Mouse (Mus musculus) layer of hippocampus, adult 9-10 months (tissue): Measurements from ENCODE around the gene Scgb1a1.
"Not testable (repeated sequence)": the region's sequence is repeated elsewhere in the genome, so short reads cannot be mapped to it uniquely, and the experiment has no call there.

Experiments
- DNase-seq: peaks from one replicate; pipeline ENCODE4 v3.0.0; 2022; ENCODE audit warnings: low spot score

The Scgb1a1 gene

GRCm38 (mm10) chr19:9067292-9067691 is 20.5 kb downstream of the Scgb1a1 start:
- no peak for DNase-seq

DNA sequence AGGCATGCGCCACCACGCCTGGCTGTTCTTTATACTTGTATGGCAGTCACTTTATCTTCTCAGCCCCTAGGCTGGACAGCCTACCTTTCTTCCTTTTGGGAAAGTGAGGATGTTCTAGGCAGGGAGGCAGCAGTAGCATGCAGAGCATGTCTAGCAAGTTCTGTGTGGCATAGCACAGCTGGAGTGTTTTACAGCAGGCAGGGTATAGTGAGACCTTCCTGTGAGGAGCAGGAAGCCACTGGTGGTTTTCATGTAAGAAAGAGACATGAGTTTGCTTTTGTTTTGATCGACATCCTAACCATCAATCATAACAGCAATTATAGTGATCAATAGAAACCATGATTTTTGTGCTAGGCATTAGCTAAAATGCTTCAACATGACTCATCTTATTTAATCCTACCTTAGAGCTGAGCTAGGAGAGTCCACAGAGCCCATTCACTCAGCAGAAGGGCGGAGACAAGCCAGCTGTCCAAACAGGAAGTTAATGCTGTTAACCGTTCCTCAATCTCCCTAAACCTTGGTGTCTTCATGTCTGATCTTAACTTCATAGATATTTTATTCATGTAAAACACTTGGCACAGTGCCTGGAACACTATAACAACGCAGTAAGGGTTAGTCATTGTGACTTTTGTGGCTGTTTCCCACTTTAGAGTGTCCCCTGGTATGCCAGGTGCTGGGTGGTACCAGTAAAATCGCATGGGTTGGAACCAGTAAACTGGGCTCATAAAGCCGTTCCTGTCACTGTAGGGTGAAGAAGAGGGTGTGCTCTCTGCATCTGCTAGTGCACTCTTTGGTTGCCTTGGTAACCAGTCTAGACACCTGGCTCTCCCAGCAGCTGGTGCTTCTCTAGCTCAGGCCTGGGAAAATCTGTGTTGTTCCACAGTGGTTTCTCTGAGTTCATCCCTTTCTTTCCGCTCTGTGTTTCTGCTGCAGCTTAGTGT is 21.9 kb downstream of the Scgb1a1 start:
- no peak for DNase-seq

- no peak for DNase-seq
Measured at GRCm38 (mm10) chr19:9063831-9064230, 23.9 kb downstream of the Scgb1a1 start.

DNA sequence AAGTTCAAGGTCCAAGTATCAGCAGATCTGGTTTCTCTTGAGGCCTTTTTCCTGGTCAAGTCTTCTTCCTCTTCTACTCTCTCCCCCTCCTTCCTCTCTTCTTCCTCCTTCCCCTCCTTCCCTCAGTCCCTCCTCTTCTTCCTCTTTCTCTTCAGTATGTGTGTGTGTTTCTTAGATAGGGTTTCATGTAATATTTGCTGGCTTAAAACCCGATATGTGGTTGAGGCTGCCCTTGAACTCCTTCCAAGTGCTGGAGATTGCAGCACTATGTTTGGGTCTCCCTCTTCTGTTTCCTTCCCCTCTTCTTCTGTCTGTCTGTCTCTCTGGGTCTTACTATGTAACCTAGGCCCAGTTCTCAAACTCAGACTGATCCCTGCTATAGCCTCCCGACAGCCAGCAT is 24.9 kb downstream of the Scgb1a1 start:
- no peak for DNase-seq

- DNase-seq: no peak
Measured at GRCm38 (mm10) chr19:9061221-9061893, 26.4 kb downstream of the Scgb1a1 start.

GRCm38 (mm10) chr19:9060103-9060502 is 27.7 kb downstream of the Scgb1a1 start:
- no peak for DNase-seq

- DNase-seq: no peak
Measured at GRCm38 (mm10) chr19:9059391-9059790, 28.4 kb downstream of the Scgb1a1 start.

GRCm38 (mm10) chr19:9058944-9059343 is 28.8 kb downstream of the Scgb1a1 start:
- no peak for DNase-seq

DNA sequence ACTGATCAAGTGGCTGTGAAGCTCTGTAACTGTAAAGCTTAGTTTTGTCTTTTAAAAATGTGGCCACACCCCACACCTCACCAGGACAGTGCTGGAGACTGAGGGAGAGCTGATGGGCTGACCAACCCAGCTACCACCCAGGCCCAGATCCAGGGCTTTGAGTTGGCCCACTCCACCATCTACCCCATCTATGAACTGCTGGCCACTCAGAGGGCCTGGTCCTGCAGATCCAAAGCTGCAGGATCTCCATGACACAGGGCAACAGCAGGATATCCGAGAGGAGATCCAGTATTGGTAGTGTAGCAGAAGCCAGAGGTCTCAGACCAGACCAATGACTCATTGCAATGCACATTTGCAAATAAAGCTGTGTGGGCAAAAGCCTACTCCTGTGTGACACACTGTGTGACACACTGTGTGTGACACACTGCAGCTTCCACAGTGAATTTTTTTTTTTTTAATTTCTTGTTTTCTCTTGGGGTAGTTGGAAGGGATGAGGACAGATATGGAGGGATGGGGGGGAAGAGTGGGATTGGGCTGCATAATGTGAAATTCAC is 29.4 kb downstream of the Scgb1a1 start:
- DNase-seq: no peak

DNA sequence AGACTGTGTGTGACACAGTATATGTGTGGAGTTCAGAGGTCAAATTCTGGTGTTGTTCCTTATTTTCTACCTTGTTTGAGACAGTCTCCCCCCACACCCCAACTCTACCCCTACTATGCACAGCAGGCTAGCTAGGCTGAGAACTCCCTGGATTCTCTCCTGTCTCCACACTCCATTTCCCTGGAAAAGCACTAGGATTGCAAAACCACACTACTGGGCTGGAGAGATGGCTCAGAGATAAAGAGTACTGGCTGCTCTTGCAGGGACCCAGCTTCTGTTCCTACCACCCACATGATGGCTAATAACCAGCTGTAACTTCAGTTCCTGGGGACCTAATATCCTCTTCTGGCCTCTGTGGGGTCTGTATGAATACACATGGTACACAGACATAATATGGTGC is 30.1 kb downstream of the Scgb1a1 start:
- DNase-seq: no peak

DNA sequence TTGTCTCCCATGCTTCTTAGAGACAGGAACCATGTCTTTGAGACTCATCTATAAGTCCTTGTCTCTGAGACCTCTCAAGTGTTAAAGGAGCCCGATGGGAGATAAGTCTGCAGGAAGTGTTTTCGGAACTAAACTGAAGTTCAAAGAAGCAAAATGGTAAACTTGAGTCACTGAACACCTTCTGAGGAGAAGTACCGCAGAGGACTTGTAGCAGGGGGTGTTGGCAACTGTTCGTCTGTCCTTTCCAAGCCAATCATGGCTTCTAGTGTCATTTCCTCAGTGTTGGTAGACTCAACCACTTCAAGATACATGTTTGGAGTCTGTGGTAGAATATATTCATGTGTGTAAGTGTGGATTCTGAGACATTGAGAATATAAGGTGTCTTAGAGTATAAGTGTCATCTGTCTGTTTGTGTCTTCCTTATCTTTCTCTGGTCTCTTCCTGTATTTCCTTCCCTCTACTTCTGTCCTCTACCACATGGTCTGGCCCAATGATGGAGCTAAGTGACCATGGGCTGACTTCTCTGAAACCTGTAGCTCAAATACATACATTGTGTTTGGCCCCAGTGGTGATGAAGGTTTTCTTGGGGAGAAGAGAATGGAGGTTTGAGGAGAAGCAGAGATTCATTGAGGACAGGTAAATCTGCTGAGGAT is 31.9 kb downstream of the Scgb1a1 start:
- DNase-seq: no peak

- DNase-seq: no peak
Measured at GRCm38 (mm10) chr19:9055153-9055552, 32.6 kb downstream of the Scgb1a1 start.

- DNase-seq: no peak
Measured at GRCm38 (mm10) chr19:9052803-9053431, 34.8 kb downstream of the Scgb1a1 start.

GRCm38 (mm10) chr19:9051985-9052384 is 35.8 kb downstream of the Scgb1a1 start:
- not testable (repeated sequence) for DNase-seq

DNA sequence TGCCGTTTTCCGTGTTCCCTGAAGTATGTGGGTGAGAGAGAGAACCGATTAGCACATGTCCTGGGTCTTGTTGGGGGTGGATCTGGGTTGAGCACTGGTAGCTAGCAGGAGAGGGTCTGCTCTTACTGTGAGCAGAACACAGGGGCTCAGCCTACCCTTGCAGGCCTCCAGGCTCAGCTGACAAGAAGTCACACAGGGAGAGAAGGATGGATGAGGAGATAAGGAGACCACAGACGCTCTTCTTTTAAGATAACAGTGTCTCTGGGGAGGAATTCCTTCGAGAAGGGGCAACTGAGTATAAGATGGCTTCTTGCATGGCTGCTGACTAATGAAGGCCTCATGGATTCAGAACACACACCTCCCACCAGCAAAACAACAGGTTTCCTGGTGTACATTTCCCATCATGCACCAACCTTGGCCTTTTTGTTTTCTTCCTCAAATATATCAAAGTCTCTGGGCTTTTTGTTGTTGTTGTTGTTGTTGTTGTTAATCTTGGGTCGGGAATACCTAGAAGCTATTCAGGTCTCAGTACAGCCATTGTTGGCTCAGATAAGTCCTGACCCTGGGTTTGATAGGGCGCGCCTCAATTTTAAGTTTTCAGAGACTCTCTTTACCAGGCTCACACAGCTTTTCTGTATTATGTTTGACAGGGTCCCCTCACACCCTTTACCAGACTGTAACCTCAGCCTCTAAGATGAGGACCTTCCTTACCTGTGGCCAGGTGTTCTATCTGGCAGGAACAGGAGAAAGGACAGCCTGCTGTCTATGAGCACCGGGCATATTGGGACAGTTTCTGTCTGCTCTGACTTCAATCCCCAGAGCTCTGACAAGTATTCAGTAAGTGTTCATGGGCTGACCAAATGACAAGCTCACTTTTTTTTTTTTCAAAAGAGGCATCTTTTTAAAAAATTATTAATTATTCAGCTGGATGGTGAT is 37.2 kb downstream of the Scgb1a1 start:
- no peak for DNase-seq

GRCm38 (mm10) chr19:9048981-9049687 is 38.6 kb downstream of the Scgb1a1 start:
- DNase-seq: no peak

- DNase-seq: no peak
Measured at GRCm38 (mm10) chr19:9047946-9048387, 39.8 kb downstream of the Scgb1a1 start.

- no peak for DNase-seq
Measured at GRCm38 (mm10) chr19:9047207-9047945, 40.4 kb downstream of the Scgb1a1 start.

GRCm38 (mm10) chr19:9044291-9044690 is 43.5 kb downstream of the Scgb1a1 start:
- no peak for DNase-seq
